Mouse (Mus musculus) embryonic facial prominence, embryonic 12.5 days (tissue): ENCODE results near the gene U90926. TPM values are rescaled to one million over a fixed set of nuclear protein-coding genes. Genes with fewer than 3 reads are reported as not detected.

ENCODE experiments used
- ATAC-seq: fragments of 200-750 bp; cut with Nextera tagmentation; 2 replicates; pipeline ENCODE4 v1.8.0; 2017; ENCODE audit not compliant: insufficient number of reproducible peaks, insufficient read depth, low FRiP score, low TSS enrichment
- H3K27ac ChIP-seq: fragments of 300-500 bp; sonication (generic); 2 replicates; pipeline ENCODE4 v1.5.1; 2016; ENCODE audit warnings: mild to moderate bottlenecking
- H3K27me3 ChIP-seq: fragments of 300-500 bp; sonication (generic); 2 replicates; pipeline ENCODE4 v1.6.1; 2016; ENCODE audit warnings: mild to moderate bottlenecking, moderate library complexity
- H3K36me3 ChIP-seq: fragments of 300-500 bp; sonication (generic); 2 replicates; pipeline ENCODE4 v1.6.1; 2016; ENCODE audit warnings: mild to moderate bottlenecking
- H3K4me1 ChIP-seq: fragments of 300-500 bp; sonication (generic); 2 replicates; pipeline ENCODE4 v1.6.1; 2016
- H3K4me2 ChIP-seq: fragments of 300-500 bp; sonication (generic); replicated peaks from 2 replicates; pipeline ENCODE4 v1.6.1; 2016; ENCODE audit warnings: mild to moderate bottlenecking, moderate library complexity
- H3K4me3 ChIP-seq: fragments of 300-500 bp; sonication (generic); 2 replicates; pipeline ENCODE4 v1.5.1; 2016; ENCODE audit warnings: mild to moderate bottlenecking
- H3K9ac ChIP-seq: fragments of 300-500 bp; sonication (generic); 2 replicates; pipeline ENCODE4 v1.6.1; 2016; ENCODE audit warnings: mild to moderate bottlenecking, moderate library complexity
- H3K9me3 ChIP-seq: fragments of 300-500 bp; sonication (generic); 2 replicates; pipeline ENCODE4 v1.6.1; 2016; ENCODE audit warnings: mild to moderate bottlenecking, moderate library complexity
- WGBS: fragments of 180-500 bp; shearing (Covaris S2); methylation state at CpG from one replicate; pipeline ENCODE4 v1.1.7; 2016; 5-methylcytosine and 5-hydroxymethylcytosine counted together
- polyA plus RNA-seq: library from polyadenylated mRNA; unstranded; fragments of >200 nt; fragmentation: Nextera tagmentation; extraction: Ambion mirVana; gene quantifications from 2 replicates; pipeline ENCODE4 v1.2.1, GENCODE M21; 2016

The U90926 gene
- polyA plus RNA-seq, 1 experiment from 2014 or later: not detected

GRCm38 (mm10) chr5:92165976-92166375 is 49.2 kb downstream of the U90926 start:
- WGBS: 85% methylated on average over 6 of the region's 6 CpGs

More at GRCm38 (mm10) chr5:92165976-92166375, 49.2 kb downstream of the U90926 start:
- Histone ChIP-seq H3K9ac (no peak overlapping the region), H3K4me1 (no peaks in the 10 kb centered on the region), H3K4me3 (no peak overlapping the region), H3K9me3 (no peaks in the 10 kb centered on the region), H3K4me2 (no peak overlapping the region), H3K36me3 (peaks cover 35% of the 10 kb centered on the region), H3K27me3 (no peaks in the 10 kb centered on the region), H3K27ac (no peak overlapping the region)
- no peak for ATAC-seq

Other genes starting within 250 kb of the U90926 start
- not detected in 2 replicates for gene Odaph, start 227.9 kb downstream of the U90926 start, polyA plus RNA-seq
- 0.91 and 1.0 TPM in 2 replicates for gene Cdkl2, start 171.5 kb downstream of the U90926 start, polyA plus RNA-seq
- gene G3bp2, start 131.7 kb downstream of the U90926 start, polyA plus RNA-seq: 218 and 225 TPM in 2 replicates
- 45.7 and 49.3 TPM in 2 replicates for gene Uso1, start 77.5 kb downstream of the U90926 start, polyA plus RNA-seq
- 0.26 and 0.53 TPM in 2 replicates for gene Ppef2, start 40.9 kb upstream of the U90926 start, polyA plus RNA-seq
- gene Naaa, start 62.8 kb upstream of the U90926 start, polyA plus RNA-seq: 5.7 TPM in 2 replicates
- 42.6 and 44.7 TPM in 2 replicates for gene Sdad1, start 95.1 kb upstream of the U90926 start, polyA plus RNA-seq
- gene Cxcl9, start 112.7 kb upstream of the U90926 start, polyA plus RNA-seq: not detected in 2 replicates
- gene Art3, start 116.4 kb upstream of the U90926 start, polyA plus RNA-seq: 2.9 and 4.2 TPM in 2 replicates
- gene Cxcl10, start 133.5 kb upstream of the U90926 start, polyA plus RNA-seq: 0.29 and 0.34 TPM in 2 replicates
- gene Nup54, start 219.8 kb upstream of the U90926 start, polyA plus RNA-seq: 57.0 and 61.1 TPM in 2 replicates